Mouse (Mus musculus): Measurements from ENCODE around the gene Znhit6. TPM values are rescaled to one million over a fixed set of nuclear protein-coding genes. Genes with fewer than 3 reads are reported as not detected.

Znhit6 gene
- polyA plus RNA-seq, 1 experiment from 2014 or later = 30.1 TPM

- WGBS = 85% methylated on average over 14 of the region's 14 CpGs
- Histone ChIP-seq H3K4me2 (ENCODE audit: low read length) (no peak overlapping the region), H3K4me3 (replicated peaks; ENCODE audit: low read length) (no peak overlapping the region), H3K4me1 (replicated peaks; ENCODE audit: control insufficient read depth, insufficient read depth, low read length) (no peaks in the 10 kb centered on the region), H3K9ac (replicated peaks; ENCODE audit: low read depth, low read length) (no peak overlapping the region), H3K9me3 (ENCODE audit: control insufficient read depth, low read length) (no peaks in the 10 kb centered on the region), H3K36me3 (ENCODE audit: control insufficient read depth, insufficient read depth) (no peaks in the 10 kb centered on the region), H3K27me3 (replicated peaks; ENCODE audit: control insufficient read depth, insufficient read depth, low read length) (no peaks in the 10 kb centered on the region), H3K27ac (ENCODE audit: low read length) (no peak overlapping the region)
- no peak for ATAC-seq
Observed at GRCm38 (mm10) chr3:145634002-145634710, 58.2 kb downstream of the Znhit6 start.

- H3K9ac ChIP-seq (replicated peaks; ENCODE audit: low read depth, low read length) = no peak overlapping the region
- H3K36me3 ChIP-seq (ENCODE audit: control insufficient read depth, insufficient read depth) = no peaks in the 10 kb centered on the region
- no peak overlapping the region for H3K4me3 ChIP-seq (replicated peaks; ENCODE audit: low read length)
- H3K27ac ChIP-seq (ENCODE audit: low read length) = no peak overlapping the region
- 32% methylated on average over 4 of the region's 4 CpGs for WGBS
- no peaks in the 10 kb centered on the region for H3K27me3 ChIP-seq (replicated peaks; ENCODE audit: control insufficient read depth, insufficient read depth, low read length)
- H3K4me1 ChIP-seq (replicated peaks; ENCODE audit: control insufficient read depth, insufficient read depth, low read length) = peaks cover 8% of the 10 kb centered on the region
- ATAC-seq = peak; percentile 95
- H3K9me3 ChIP-seq (ENCODE audit: control insufficient read depth, low read length) = no peaks in the 10 kb centered on the region
- H3K4me2 ChIP-seq (ENCODE audit: low read length) = no peak overlapping the region
Observed at GRCm38 (mm10) chr3:145640170-145640569, 64.2 kb downstream of the Znhit6 start.

- Histone ChIP-seq H3K9me3 (ENCODE audit: control insufficient read depth, low read length) (no peaks in the 10 kb centered on the region), H3K27me3 (replicated peaks; ENCODE audit: control insufficient read depth, insufficient read depth, low read length) (no peaks in the 10 kb centered on the region), H3K4me3 (replicated peaks; ENCODE audit: low read length) (no peak overlapping the region), H3K27ac (ENCODE audit: low read length) (no peak overlapping the region), H3K4me2 (ENCODE audit: low read length) (no peak overlapping the region), H3K36me3 (ENCODE audit: control insufficient read depth, insufficient read depth) (no peaks in the 10 kb centered on the region), H3K9ac (replicated peaks; ENCODE audit: low read depth, low read length) (no peak overlapping the region), H3K4me1 (replicated peaks; ENCODE audit: control insufficient read depth, insufficient read depth, low read length) (peaks cover 10% of the 10 kb centered on the region)
- WGBS = 48% methylated on average over 4 of the region's 4 CpGs
- peak; percentile 21; the same call in 1 of the 2 replicates for ATAC-seq
Observed at GRCm38 (mm10) chr3:145640583-145640982, 64.6 kb downstream of the Znhit6 start.

GRCm38 (mm10) chr3:145641036-145641685 lies 65.2 kb downstream of the Znhit6 start:
- H3K27me3 ChIP-seq (replicated peaks; ENCODE audit: control insufficient read depth, insufficient read depth, low read length) = no peaks in the 10 kb centered on the region
- peaks cover 14% of the 10 kb centered on the region for H3K4me1 ChIP-seq (replicated peaks; ENCODE audit: control insufficient read depth, insufficient read depth, low read length)
- no peak overlapping the region for H3K4me2 ChIP-seq (ENCODE audit: low read length)
- no peaks in the 10 kb centered on the region for H3K36me3 ChIP-seq (ENCODE audit: control insufficient read depth, insufficient read depth)
- ATAC-seq = no peak
- no peaks in the 10 kb centered on the region for H3K9me3 ChIP-seq (ENCODE audit: control insufficient read depth, low read length)
- H3K4me3 ChIP-seq (replicated peaks; ENCODE audit: low read length) = no peak overlapping the region
- WGBS = 74% methylated on average over 5 of the region's 5 CpGs
- H3K9ac ChIP-seq (replicated peaks; ENCODE audit: low read depth, low read length) = no peak overlapping the region
- no peak overlapping the region for H3K27ac ChIP-seq (ENCODE audit: low read length)

GRCm38 (mm10) chr3:145641878-145642277 lies 65.9 kb downstream of the Znhit6 start:
- no peak for ATAC-seq
- Histone ChIP-seq H3K27me3 (replicated peaks; ENCODE audit: control insufficient read depth, insufficient read depth, low read length) (no peaks in the 10 kb centered on the region), H3K4me2 (ENCODE audit: low read length) (no peak overlapping the region), H3K4me3 (replicated peaks; ENCODE audit: low read length) (no peak overlapping the region), H3K9ac (replicated peaks; ENCODE audit: low read depth, low read length) (no peak overlapping the region), H3K36me3 (ENCODE audit: control insufficient read depth, insufficient read depth) (no peaks in the 10 kb centered on the region), H3K27ac (ENCODE audit: low read length) (no peak overlapping the region), H3K4me1 (replicated peaks; ENCODE audit: control insufficient read depth, insufficient read depth, low read length) (peaks cover 16% of the 10 kb centered on the region), H3K9me3 (ENCODE audit: control insufficient read depth, low read length) (no peaks in the 10 kb centered on the region)
- 59% methylated on average over 3 of the region's 3 CpGs for WGBS

GRCm38 (mm10) chr3:145642861-145643260 lies 66.9 kb downstream of the Znhit6 start:
- Histone ChIP-seq H3K36me3 (ENCODE audit: control insufficient read depth, insufficient read depth) (no peaks in the 10 kb centered on the region), H3K4me3 (replicated peaks; ENCODE audit: low read length) (no peak overlapping the region), H3K4me1 (replicated peaks; ENCODE audit: control insufficient read depth, insufficient read depth, low read length) (peaks cover 21% of the 10 kb centered on the region), H3K4me2 (ENCODE audit: low read length) (no peak overlapping the region), H3K9ac (replicated peaks; ENCODE audit: low read depth, low read length) (no peak overlapping the region), H3K9me3 (ENCODE audit: control insufficient read depth, low read length) (no peaks in the 10 kb centered on the region), H3K27me3 (replicated peaks; ENCODE audit: control insufficient read depth, insufficient read depth, low read length) (no peaks in the 10 kb centered on the region), H3K27ac (ENCODE audit: low read length) (no peak overlapping the region)
- ATAC-seq = no peak
- WGBS = 46% methylated on average over 11 of the region's 11 CpGs

- H3K4me2 ChIP-seq (ENCODE audit: low read length) = no peak overlapping the region
- H3K9ac ChIP-seq (replicated peaks; ENCODE audit: low read depth, low read length) = no peak overlapping the region
- ATAC-seq = no peak
- H3K36me3 ChIP-seq (ENCODE audit: control insufficient read depth, insufficient read depth) = no peaks in the 10 kb centered on the region
- no peak overlapping the region for H3K27ac ChIP-seq (ENCODE audit: low read length)
- 52% methylated on average over 6 of the region's 6 CpGs for WGBS
- H3K4me3 ChIP-seq (replicated peaks; ENCODE audit: low read length) = no peak overlapping the region
- H3K27me3 ChIP-seq (replicated peaks; ENCODE audit: control insufficient read depth, insufficient read depth, low read length) = peaks cover 14% of the 10 kb centered on the region; the same call in 1 of the 2 replicates
- peaks cover 43% of the 10 kb centered on the region for H3K4me1 ChIP-seq (replicated peaks; ENCODE audit: control insufficient read depth, insufficient read depth, low read length)
- H3K9me3 ChIP-seq (ENCODE audit: control insufficient read depth, low read length) = no peaks in the 10 kb centered on the region
Observed at GRCm38 (mm10) chr3:145645463-145645862, 69.5 kb downstream of the Znhit6 start.

GRCm38 (mm10) chr3:145646009-145646408 lies 70.0 kb downstream of the Znhit6 start:
- H3K9me3 ChIP-seq (ENCODE audit: control insufficient read depth, low read length) = no peaks in the 10 kb centered on the region
- H3K9ac ChIP-seq (replicated peaks; ENCODE audit: low read depth, low read length) = no peak overlapping the region
- peaks cover 14% of the 10 kb centered on the region; the same call in 1 of the 2 replicates for H3K27me3 ChIP-seq (replicated peaks; ENCODE audit: control insufficient read depth, insufficient read depth, low read length)
- H3K4me2 ChIP-seq (ENCODE audit: low read length) = no peak overlapping the region
- H3K4me1 ChIP-seq (replicated peaks; ENCODE audit: control insufficient read depth, insufficient read depth, low read length) = peaks cover 44% of the 10 kb centered on the region
- 4% methylated on average over 3 of the region's 3 CpGs for WGBS
- H3K27ac ChIP-seq (ENCODE audit: low read length) = no peak overlapping the region
- H3K36me3 ChIP-seq (ENCODE audit: control insufficient read depth, insufficient read depth) = no peaks in the 10 kb centered on the region
- ATAC-seq = no peak
- no peak overlapping the region for H3K4me3 ChIP-seq (replicated peaks; ENCODE audit: low read length)

GRCm38 (mm10) chr3:145646666-145647065 lies 70.7 kb downstream of the Znhit6 start:
- ATAC-seq = no peak
- peaks cover 14% of the 10 kb centered on the region; the same call in 1 of the 2 replicates for H3K27me3 ChIP-seq (replicated peaks; ENCODE audit: control insufficient read depth, insufficient read depth, low read length)
- WGBS = 39% methylated on average over 2 of the region's 2 CpGs
- no peak overlapping the region for H3K4me3 ChIP-seq (replicated peaks; ENCODE audit: low read length)
- no peak overlapping the region for H3K9ac ChIP-seq (replicated peaks; ENCODE audit: low read depth, low read length)
- H3K36me3 ChIP-seq (ENCODE audit: control insufficient read depth, insufficient read depth) = no peaks in the 10 kb centered on the region
- H3K4me1 ChIP-seq (replicated peaks; ENCODE audit: control insufficient read depth, insufficient read depth, low read length) = peaks cover 51% of the 10 kb centered on the region
- no peak overlapping the region for H3K27ac ChIP-seq (ENCODE audit: low read length)
- no peaks in the 10 kb centered on the region for H3K9me3 ChIP-seq (ENCODE audit: control insufficient read depth, low read length)
- H3K4me2 ChIP-seq (ENCODE audit: low read length) = no peak overlapping the region
